Mouse (Mus musculus) heart, embryonic 16.5 days (tissue): ENCODE results near the gene Nudt3. TPM values are rescaled to one million over a fixed set of nuclear protein-coding genes. Genes with fewer than 3 reads are reported as not detected.

ENCODE experiments used
- ATAC-seq: fragments of 200-750 bp; cut with Nextera tagmentation; replicated peaks from 2 replicates; pipeline ENCODE4 v1.8.0; 2017; ENCODE audit warnings: moderate number of reproducible peaks; ENCODE audit not compliant: insufficient read depth, low FRiP score; ENCODE audit errors: extremely low read depth
- H3K27ac ChIP-seq: fragments of 300-500 bp; sonication (generic); 2 replicates; pipeline ENCODE4 v1.5.1; 2014; ENCODE audit warnings: mild to moderate bottlenecking, low read length, control low read depth, moderate library complexity
- H3K27me3 ChIP-seq: fragments of 300-500 bp; sonication (generic); 2 replicates; pipeline ENCODE4 v1.6.1; 2014; ENCODE audit warnings: low read length, mixed read lengths; ENCODE audit not compliant: control insufficient read depth, insufficient read depth
- H3K36me3 ChIP-seq: fragments of 300-500 bp; sonication (generic); 2 replicates; pipeline ENCODE4 v1.6.1; 2014; ENCODE audit not compliant: control insufficient read depth, insufficient read depth
- H3K4me1 ChIP-seq: fragments of 300-500 bp; sonication (generic); 2 replicates; pipeline ENCODE4 v1.6.1; 2014; ENCODE audit warnings: low read length, mixed read lengths; ENCODE audit not compliant: control insufficient read depth, insufficient read depth
- H3K4me2 ChIP-seq: fragments of 300-500 bp; sonication (generic); 2 replicates; pipeline ENCODE4 v1.6.1; 2014; ENCODE audit warnings: low read depth, mild to moderate bottlenecking, control low read depth, low read length
- H3K4me3 ChIP-seq: fragments of 300-500 bp; sonication (generic); 2 replicates; pipeline ENCODE4 v1.5.1; 2014; ENCODE audit warnings: mild to moderate bottlenecking, control low read depth, low read length
- H3K9ac ChIP-seq: fragments of 300-500 bp; sonication (generic); 2 replicates; pipeline ENCODE4 v1.6.1; 2014; ENCODE audit warnings: low read length, control low read depth
- H3K9me3 ChIP-seq: fragments of 300-500 bp; sonication (generic); replicated peaks from 2 replicates; pipeline ENCODE4 v1.6.1; 2016; ENCODE audit warnings: low read length; ENCODE audit not compliant: control insufficient read depth
- WGBS: fragments of 180-500 bp; shearing (Covaris S2); extraction: QIAGEN DNeasy Blood & Tissue Kit; methylation state at CpG from one replicate; pipeline ENCODE4 v1.1.7; 2014; 5-methylcytosine and 5-hydroxymethylcytosine counted together
- polyA plus RNA-seq: library from polyadenylated mRNA; unstranded; fragments of >200 nt; fragmentation: Nextera tagmentation; extraction: Ambion mirVana; gene quantifications from 2 replicates; pipeline ENCODE4 v1.2.1, GENCODE M21; 2015

The Nudt3 gene
- polyA plus RNA-seq, 1 experiment from 2014 or later, result 176 TPM

DNA sequence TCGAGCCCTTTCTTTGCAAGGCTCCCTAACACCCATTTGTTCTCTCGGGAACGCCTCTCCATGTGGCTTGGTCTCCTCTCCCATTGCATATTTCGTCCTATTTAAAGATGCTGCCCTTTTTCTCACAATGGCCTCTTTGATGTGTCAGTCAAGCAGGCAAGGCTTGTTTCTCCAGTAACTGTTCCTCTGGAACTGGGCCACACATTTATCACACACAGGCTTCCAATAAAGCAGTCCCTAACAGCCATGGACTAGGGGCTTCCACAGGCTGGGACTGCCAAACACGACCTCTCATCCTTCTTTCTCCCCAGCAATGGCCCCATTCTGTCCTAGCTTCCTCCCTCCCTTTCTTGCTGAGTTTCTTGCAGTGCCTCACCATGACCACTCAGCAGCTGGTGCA is 3.4 kb upstream of the Nudt3 start:
- peaks cover 13% of the 10 kb centered on the region for H3K4me1 ChIP-seq
- H3K27me3 ChIP-seq, result no peaks in the 10 kb centered on the region
- peak overlapping the region; percentile 55 for H3K27ac ChIP-seq
- H3K9me3 ChIP-seq, result no peaks in the 10 kb centered on the region
- ATAC-seq, result no peak
- H3K9ac ChIP-seq, result 0 out of 2 replicates have a peak overlapping the region, but pooled peaks have one; percentile 9
- peaks cover 17% of the 10 kb centered on the region for H3K36me3 ChIP-seq
- no peak overlapping the region for H3K4me2 ChIP-seq
- WGBS, result 34% methylated on average over 5 of the region's 5 CpGs
- no peak overlapping the region for H3K4me3 ChIP-seq

- Histone ChIP-seq H3K4me1 (peaks cover 18% of the 10 kb centered on the region), H3K4me3 (no peak overlapping the region), H3K27ac (no peak overlapping the region), H3K9ac (no peak overlapping the region; the same call in 1 of the 2 replicates), H3K9me3 (no peaks in the 10 kb centered on the region), H3K27me3 (no peaks in the 10 kb centered on the region), H3K36me3 (peaks cover 7% of the 10 kb centered on the region), H3K4me2 (no peak overlapping the region)
- no peak for ATAC-seq
- 58% methylated on average over 7 of the region's 7 CpGs for WGBS
Observed at GRCm38 (mm10) chr17:27625455-27626251, 2.4 kb upstream of the Nudt3 start.

GRCm38 (mm10) chr17:27622611-27623359 is 510 bp downstream of the Nudt3 start:
- H3K36me3 ChIP-seq, result no peaks in the 10 kb centered on the region; the same call in 1 of the 2 replicates
- 0% methylated on average over 68 of the region's 80 CpGs for WGBS
- H3K4me2 ChIP-seq, result peak overlapping the region; percentile 87
- H3K27ac ChIP-seq, result peak overlapping the region; percentile 94
- peak overlapping the region; percentile 93 for H3K9ac ChIP-seq
- peaks cover 32% of the 10 kb centered on the region for H3K4me1 ChIP-seq
- H3K4me3 ChIP-seq, result peak overlapping the region; percentile 76
- ATAC-seq, result peak; percentile 60
- no peaks in the 10 kb centered on the region for H3K27me3 ChIP-seq
- H3K9me3 ChIP-seq, result no peaks in the 10 kb centered on the region

- H3K27me3 ChIP-seq, result no peaks in the 10 kb centered on the region
- no peak for ATAC-seq
- peak overlapping the region; percentile 87 for H3K4me2 ChIP-seq
- peaks cover 8% of the 10 kb centered on the region; the same call in 1 of the 2 replicates for H3K36me3 ChIP-seq
- H3K4me1 ChIP-seq, result peaks cover 31% of the 10 kb centered on the region
- H3K9ac ChIP-seq, result peak overlapping the region; percentile 93
- H3K9me3 ChIP-seq, result 0 out of 2 replicates have a peak, but pooled peaks cover 4% of the 10 kb centered on the region
- 3% methylated on average over 23 of the region's 23 CpGs for WGBS
- peak overlapping the region; percentile 94 for H3K27ac ChIP-seq
- peak overlapping the region; percentile 76 for H3K4me3 ChIP-seq
Observed at GRCm38 (mm10) chr17:27621705-27622531, 1.4 kb downstream of the Nudt3 start.

GRCm38 (mm10) chr17:27621161-27621560 is 2.1 kb downstream of the Nudt3 start:
- H3K27ac ChIP-seq, result peak overlapping the region; percentile 94
- peak overlapping the region; percentile 93 for H3K9ac ChIP-seq
- H3K4me1 ChIP-seq, result peaks cover 25% of the 10 kb centered on the region
- H3K9me3 ChIP-seq, result 0 out of 2 replicates have a peak, but pooled peaks cover 4% of the 10 kb centered on the region
- no peaks in the 10 kb centered on the region for H3K27me3 ChIP-seq
- no peak for ATAC-seq
- WGBS, result 34% methylated on average over 8 of the region's 8 CpGs
- peak overlapping the region; percentile 76 for H3K4me3 ChIP-seq
- peaks cover 8% of the 10 kb centered on the region; the same call in 1 of the 2 replicates for H3K36me3 ChIP-seq
- peak overlapping the region; percentile 87 for H3K4me2 ChIP-seq

GRCm38 (mm10) chr17:27615388-27615787 is 7.9 kb downstream of the Nudt3 start:
- Histone ChIP-seq H3K36me3 (peaks cover 8% of the 10 kb centered on the region; the same call in 1 of the 2 replicates), H3K4me2 (peak overlapping the region; percentile 7; the same call in 1 of the 2 replicates), H3K4me1 (peaks cover 57% of the 10 kb centered on the region), H3K9me3 (0 out of 2 replicates have a peak, but pooled peaks cover 4% of the 10 kb centered on the region), H3K27ac (peak overlapping the region; percentile 38; the same call in 1 of the 2 replicates), H3K27me3 (no peaks in the 10 kb centered on the region), H3K9ac (no peak overlapping the region), H3K4me3 (no peak overlapping the region)
- 34% methylated on average over 7 of the region's 7 CpGs for WGBS
- ATAC-seq, result no peak

GRCm38 (mm10) chr17:27613016-27613415 is 10.3 kb downstream of the Nudt3 start:
- no peak for ATAC-seq
- H3K27ac ChIP-seq, result no peak overlapping the region
- H3K9ac ChIP-seq, result no peak overlapping the region; the same call in 1 of the 2 replicates
- H3K36me3 ChIP-seq, result peaks cover 8% of the 10 kb centered on the region; the same call in 1 of the 2 replicates
- H3K4me2 ChIP-seq, result no peak overlapping the region
- 0 out of 2 replicates have a peak, but pooled peaks cover 4% of the 10 kb centered on the region for H3K9me3 ChIP-seq
- peaks cover 52% of the 10 kb centered on the region for H3K4me1 ChIP-seq
- 73% methylated on average over 4 of the region's 4 CpGs for WGBS
- no peaks in the 10 kb centered on the region for H3K27me3 ChIP-seq
- no peak overlapping the region for H3K4me3 ChIP-seq

DNA sequence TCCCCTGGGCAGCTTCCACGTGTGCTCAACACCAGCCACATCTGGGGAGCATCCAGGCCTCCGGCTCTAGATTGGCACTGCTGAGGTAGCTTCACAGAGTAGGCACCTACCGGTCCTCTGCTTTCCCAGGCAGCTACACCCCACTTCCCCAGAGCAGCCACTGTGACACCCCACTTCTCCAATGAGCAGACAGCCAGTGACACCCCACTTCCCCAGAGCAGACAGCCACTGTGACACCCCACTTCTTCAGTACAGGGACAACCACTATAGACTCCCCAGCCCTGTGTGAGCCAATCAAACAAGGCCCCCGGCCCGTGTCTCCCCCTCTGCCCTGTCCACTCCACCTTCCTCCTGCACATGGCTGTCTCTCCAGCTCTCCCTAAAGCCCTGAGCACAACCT is 11.3 kb downstream of the Nudt3 start:
- no peaks in the 10 kb centered on the region for H3K27me3 ChIP-seq
- peak overlapping the region; percentile 57 for H3K27ac ChIP-seq
- 0 out of 2 replicates have a peak, but pooled peaks cover under 1% of the 10 kb centered on the region for H3K36me3 ChIP-seq
- H3K9ac ChIP-seq, result peak overlapping the region; percentile 27; the same call in 1 of the 2 replicates
- no peak overlapping the region for H3K4me3 ChIP-seq
- no peak for ATAC-seq
- no peaks in the 10 kb centered on the region for H3K9me3 ChIP-seq
- no peak overlapping the region for H3K4me2 ChIP-seq
- 63% methylated on average over 5 of the region's 5 CpGs for WGBS
- peaks cover 52% of the 10 kb centered on the region for H3K4me1 ChIP-seq
